Mouse (Mus musculus) myocyte (in vitro differentiated cells): Measurements from ENCODE around the gene Eomes. TPM values are rescaled to one million over a fixed set of nuclear protein-coding genes. Genes with fewer than 3 reads are reported as not detected.

Experiments used
- H3K27me3 ChIP-seq: one replicate; pipeline ENCODE4 v1.6.1; 2011; ENCODE audit not compliant: control insufficient read depth, insufficient read depth, insufficient read length
- H3K36me3 ChIP-seq: one replicate; pipeline ENCODE4 v1.6.1; 2011; ENCODE audit not compliant: control insufficient read depth, insufficient read depth
- H3K4me2 ChIP-seq: one replicate; pipeline ENCODE4 v1.6.1; 2011; ENCODE audit warnings: low read depth, control low read depth
- H3K4me3 ChIP-seq: one replicate; pipeline ENCODE4 v1.5.1; 2011; ENCODE audit warnings: mild to moderate bottlenecking, control low read depth, moderate library complexity
- H3K79me2 ChIP-seq: one replicate; pipeline ENCODE4 v1.6.1; 2011; ENCODE audit not compliant: control insufficient read depth, insufficient read depth
- H3ac ChIP-seq: one replicate; pipeline ENCODE4 v1.6.1; 2011; ENCODE audit not compliant: control insufficient read depth, insufficient read length
- CEBPB ChIP-seq: IDR thresholded peaks from 2 replicates; pipeline ENCODE4 v1.6.1; 2011; ENCODE audit warnings: mild to moderate bottlenecking, moderate library complexity; ENCODE audit not compliant: poor library complexity, insufficient read depth, severe bottlenecking
- E2F4 ChIP-seq: IDR thresholded peaks from one replicate; pipeline ENCODE4 v1.6.1; 2011; ENCODE audit warnings: mild to moderate bottlenecking, control low read depth, moderate library complexity; ENCODE audit not compliant: insufficient read depth
- MAX ChIP-seq: IDR thresholded peaks from one replicate; pipeline ENCODE4 v1.6.1; 2011; ENCODE audit warnings: low read depth, mild to moderate bottlenecking, control low read depth
- MYOD1 ChIP-seq, 3 experiments: IDR thresholded peaks; one replicate each; pipeline ENCODE4 v1.6.1; 2011; ENCODE audit warnings: control low read depth in 2 of 3, low read depth in 2 of 3, mild to moderate bottlenecking in 2 of 3, moderate library complexity in 1 of 3; ENCODE audit not compliant: insufficient read length in 2 of 3, control insufficient read depth in 1 of 3
- MYOG ChIP-seq, 3 experiments: IDR thresholded peaks; one replicate each; pipeline ENCODE4 v1.6.1; 2011; ENCODE audit warnings: control low read depth in 2 of 3, low read depth in 2 of 3, mild to moderate bottlenecking in 2 of 3; ENCODE audit not compliant: insufficient read length in 2 of 3, control insufficient read depth in 1 of 3, insufficient read depth in 1 of 3
- POLR2A ChIP-seq: IDR thresholded peaks from one replicate; pipeline ENCODE4 v1.6.1; 2011; ENCODE audit warnings: low read depth, mild to moderate bottlenecking, control low read depth, moderate library complexity; ENCODE audit not compliant: insufficient read length
- POLR2AphosphoS2 ChIP-seq: IDR thresholded peaks from one replicate; pipeline ENCODE4 v1.6.1; 2011; ENCODE audit warnings: low read depth, control low read depth; ENCODE audit not compliant: insufficient read length
- REST ChIP-seq: IDR thresholded peaks from one replicate; pipeline ENCODE4 v1.6.1; 2011; ENCODE audit warnings: mild to moderate bottlenecking, control low read depth, moderate library complexity; ENCODE audit not compliant: insufficient read depth, insufficient read length
- SRF ChIP-seq: IDR thresholded peaks from one replicate; pipeline ENCODE4 v1.6.1; 2011; ENCODE audit warnings: low read depth; ENCODE audit not compliant: control insufficient read depth, insufficient read length
- TCF12 ChIP-seq: IDR thresholded peaks from one replicate; pipeline ENCODE4 v1.6.1; 2011; ENCODE audit warnings: mild to moderate bottlenecking, control low read depth; ENCODE audit not compliant: poor library complexity, insufficient read depth, severe bottlenecking
- TCF3 ChIP-seq: IDR thresholded peaks from one replicate; pipeline ENCODE4 v1.6.1; 2011; ENCODE audit warnings: low read depth, control low read depth; ENCODE audit not compliant: insufficient read length
- USF1 ChIP-seq: IDR thresholded peaks from one replicate; pipeline ENCODE4 v1.6.1; 2011; ENCODE audit warnings: low read depth, mild to moderate bottlenecking, control low read depth, moderate library complexity
- polyA plus RNA-seq: library from polyadenylated mRNA; unstranded; fragments of >200 nt; fragmentation: generic; extraction: Trizol; gene quantifications from one replicate; pipeline ENCODE4 v1.2.1, GENCODE M21; 2012; ENCODE audit warnings: missing spikeins

Gene Eomes
- polyA plus RNA-seq, 1 experiment: 0.04 TPM

DNA sequence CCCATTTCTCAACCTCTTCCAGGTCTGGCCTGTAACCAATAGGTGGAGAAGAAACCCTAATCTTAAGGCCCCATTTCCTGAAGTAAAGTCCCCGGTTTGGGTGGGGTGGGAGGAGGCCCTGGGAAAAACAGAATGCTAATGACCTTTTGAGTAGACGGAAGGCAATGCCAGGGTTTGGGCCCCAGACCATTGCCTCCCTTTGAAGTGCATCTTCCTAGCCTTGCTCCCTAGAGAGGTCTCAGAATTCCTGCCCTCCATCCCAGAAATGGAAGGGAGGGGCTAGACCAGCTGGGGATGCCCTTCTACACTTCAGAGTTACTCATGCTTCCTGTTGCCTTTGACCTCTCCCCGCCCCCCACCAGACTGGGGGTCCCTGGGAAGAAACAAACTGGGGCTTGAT lies 6.7 kb upstream of the Eomes start:
- Histone ChIP-seq H3ac (no peak overlapping the region), H3K79me2 (no peaks in the 10 kb centered on the region), H3K4me2 (no peak overlapping the region), H3K36me3 (no peaks in the 10 kb centered on the region), H3K4me3 (no peak overlapping the region), H3K27me3 (peaks cover 18% of the 10 kb centered on the region)
- TF ChIP-seq TCF12: no peak
- TF ChIP-seq MAX: no peak
- TF ChIP-seq TCF3: no peak
- TF ChIP-seq MYOD1 (IDR thresholded peaks at IDR 0.05; ENCODE audit: control insufficient read depth in 1 of 3, insufficient read length in 2 of 3, low read depth in 2 of 3): no peak
- TF ChIP-seq SRF: no peak
- no peak for TF ChIP-seq POLR2A
- no peak for TF ChIP-seq MYOG (IDR thresholded peaks at IDR 0.05; ENCODE audit: control insufficient read depth in 1 of 3, insufficient read depth in 1 of 3, insufficient read length in 2 of 3, low read depth in 2 of 3)
- TF ChIP-seq USF1: no peak
- no peak for TF ChIP-seq E2F4
- TF ChIP-seq CEBPB: no peak
- TF ChIP-seq POLR2AphosphoS2: no peak
- TF ChIP-seq REST: no peak

- Histone ChIP-seq H3K4me3 (no peak overlapping the region), H3K27me3 (peaks cover 37% of the 10 kb centered on the region), H3ac (no peak overlapping the region), H3K4me2 (peak overlapping the region; percentile 77), H3K36me3 (no peaks in the 10 kb centered on the region), H3K79me2 (no peaks in the 10 kb centered on the region)
- no peak for TF ChIP-seq E2F4
- no peak for TF ChIP-seq MYOG (IDR thresholded peaks at IDR 0.05; ENCODE audit: control insufficient read depth in 1 of 3, insufficient read depth in 1 of 3, insufficient read length in 2 of 3, low read depth in 2 of 3)
- no peak for TF ChIP-seq POLR2A
- TF ChIP-seq TCF12: no peak
- TF ChIP-seq MAX: no peak
These were observed 1.7 kb upstream of the Eomes start for GRCm38 (mm10) chr9:118476211-118476765.

DNA sequence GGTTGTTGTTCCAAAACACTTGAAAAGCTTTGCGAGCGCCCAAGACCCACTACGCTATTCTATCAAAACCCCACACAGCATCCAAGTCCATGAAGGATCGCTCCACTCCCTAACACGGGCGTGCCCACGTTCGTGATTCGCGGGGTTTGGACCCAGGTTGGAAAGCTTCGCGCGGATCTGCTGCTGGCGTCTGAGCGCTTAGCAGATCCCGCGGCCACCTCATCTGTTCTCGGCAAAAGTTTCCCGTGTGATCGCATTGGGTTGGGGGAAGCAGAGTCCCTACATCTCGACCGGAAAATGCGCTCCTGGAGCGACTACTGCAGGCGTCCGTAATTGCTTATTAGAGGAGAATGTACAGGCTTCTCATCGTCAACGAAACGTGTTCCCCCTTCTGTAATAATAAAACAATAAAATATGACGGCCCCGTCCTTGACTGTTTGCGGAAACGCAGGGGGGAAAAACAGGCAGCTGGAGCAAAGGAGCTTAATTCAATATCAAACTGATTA lies 1.2 kb upstream of the Eomes start:
- no peaks in the 10 kb centered on the region for H3K79me2 ChIP-seq
- H3K36me3 ChIP-seq: no peaks in the 10 kb centered on the region
- no peak overlapping the region for H3ac ChIP-seq
- no peak for TF ChIP-seq POLR2A
- no peak for TF ChIP-seq TCF3
- no peak for TF ChIP-seq MYOG (IDR thresholded peaks at IDR 0.05; ENCODE audit: control insufficient read depth in 1 of 3, insufficient read depth in 1 of 3, insufficient read length in 2 of 3, low read depth in 2 of 3)
- no peak for TF ChIP-seq SRF
- TF ChIP-seq TCF12: no peak
- no peak for TF ChIP-seq MYOD1 (IDR thresholded peaks at IDR 0.05; ENCODE audit: control insufficient read depth in 1 of 3, insufficient read length in 2 of 3, low read depth in 2 of 3)
- no peak for TF ChIP-seq REST
- TF ChIP-seq CEBPB: no peak
- no peak for TF ChIP-seq POLR2AphosphoS2
- TF ChIP-seq MAX: no peak
- TF ChIP-seq USF1: no peak
- TF ChIP-seq E2F4: no peak
- peaks cover 37% of the 10 kb centered on the region for H3K27me3 ChIP-seq
- peak overlapping the region; percentile 77 for H3K4me2 ChIP-seq
- no peak overlapping the region for H3K4me3 ChIP-seq

DNA sequence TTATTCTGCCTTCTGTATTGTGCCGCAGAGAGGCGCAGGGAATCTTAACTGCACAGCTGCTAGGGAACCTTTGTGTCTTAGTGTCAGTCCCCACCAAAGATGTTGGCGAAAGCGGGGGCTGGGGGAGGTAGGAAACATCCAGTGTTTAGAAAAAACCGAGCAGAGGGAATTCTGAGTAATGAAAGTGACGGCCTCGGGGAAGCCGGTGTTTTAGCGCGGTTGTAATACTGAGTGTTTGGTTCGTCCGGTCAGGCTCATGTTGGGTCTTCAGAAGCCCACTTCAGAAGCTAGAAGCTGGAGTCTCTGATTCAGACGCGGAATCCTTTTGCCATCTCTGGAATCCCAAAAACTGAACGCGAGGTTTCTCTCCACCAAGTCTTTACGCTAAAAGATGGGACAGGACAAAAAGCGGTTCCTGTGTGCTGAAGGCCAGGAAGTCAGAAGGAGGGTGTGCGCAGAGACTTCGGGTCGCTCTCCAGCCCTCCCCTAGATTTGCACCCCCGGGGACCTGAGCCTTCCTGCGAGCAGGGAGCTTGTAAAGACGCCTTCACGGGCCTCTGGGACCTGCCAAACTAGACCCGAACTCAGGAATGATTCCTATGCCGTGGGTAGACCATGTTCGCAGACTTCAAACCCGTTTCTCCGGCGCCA lies 606 bp upstream of the Eomes start:
- TF ChIP-seq MYOG (IDR thresholded peaks at IDR 0.05; ENCODE audit: control insufficient read depth in 1 of 3, insufficient read depth in 1 of 3, insufficient read length in 2 of 3, low read depth in 2 of 3) (no peak), USF1 (no peak), MAX (no peak), POLR2A (no peak), CEBPB (no peak), REST (no peak), E2F4 (no peak), MYOD1 (IDR thresholded peaks at IDR 0.05; ENCODE audit: control insufficient read depth in 1 of 3, insufficient read length in 2 of 3, low read depth in 2 of 3) (no peak), POLR2AphosphoS2 (no peak), SRF (no peak), TCF3 (no peak), TCF12 (no peak)
- no peak overlapping the region for H3ac ChIP-seq
- no peaks in the 10 kb centered on the region for H3K36me3 ChIP-seq
- no peak overlapping the region for H3K4me3 ChIP-seq
- peaks cover 37% of the 10 kb centered on the region for H3K27me3 ChIP-seq
- peak overlapping the region; percentile 77 for H3K4me2 ChIP-seq
- no peaks in the 10 kb centered on the region for H3K79me2 ChIP-seq

DNA sequence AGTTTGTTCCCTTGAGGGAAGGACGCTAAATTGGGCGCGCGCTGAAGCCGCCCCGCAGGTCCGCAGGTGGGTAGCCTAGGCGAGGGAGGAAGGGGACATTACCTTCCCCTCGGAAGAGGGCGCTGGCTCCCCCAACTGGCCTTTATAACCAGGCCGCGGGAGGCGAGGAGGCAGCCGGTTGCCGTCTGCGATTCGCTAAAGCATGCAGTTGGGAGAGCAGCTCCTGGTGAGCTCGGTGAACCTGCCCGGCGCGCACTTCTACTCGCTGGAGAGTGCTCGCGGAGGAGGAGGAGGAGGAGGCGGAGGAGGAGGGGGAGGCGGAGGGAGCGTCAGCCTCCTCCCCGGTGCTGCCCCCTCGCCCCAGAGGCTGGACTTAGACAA lies 436 bp downstream of the Eomes start:
- TF ChIP-seq CEBPB (no peak), TCF12 (no peak), TCF3 (no peak), MYOD1 (IDR thresholded peaks at IDR 0.05; ENCODE audit: control insufficient read depth in 1 of 3, insufficient read length in 2 of 3, low read depth in 2 of 3) (no peak), USF1 (no peak), SRF (no peak), E2F4 (no peak), REST (no peak), MAX (no peak), MYOG (IDR thresholded peaks at IDR 0.05; ENCODE audit: control insufficient read depth in 1 of 3, insufficient read depth in 1 of 3, insufficient read length in 2 of 3, low read depth in 2 of 3) (no peak), POLR2AphosphoS2 (no peak), POLR2A (no peak)
- no peaks in the 10 kb centered on the region for H3K79me2 ChIP-seq
- H3K36me3 ChIP-seq: no peaks in the 10 kb centered on the region
- H3K27me3 ChIP-seq: peaks cover 37% of the 10 kb centered on the region
- no peak overlapping the region for H3ac ChIP-seq
- H3K4me3 ChIP-seq: no peak overlapping the region
- peak overlapping the region; percentile 77 for H3K4me2 ChIP-seq
